Mouse (Mus musculus) lung, postnatal 4 days (tissue): ENCODE measurements around the gene Tnfaip1.
"Not testable (repeated sequence)": the region's sequence is repeated elsewhere in the genome, so short reads cannot be mapped to it uniquely, and the experiment has no call there.

ENCODE experiments used
- DNase-seq, 2 experiments: peaks; one replicate each; pipeline ENCODE4 v3.0.0; 2021

Gene Tnfaip1

DNA sequence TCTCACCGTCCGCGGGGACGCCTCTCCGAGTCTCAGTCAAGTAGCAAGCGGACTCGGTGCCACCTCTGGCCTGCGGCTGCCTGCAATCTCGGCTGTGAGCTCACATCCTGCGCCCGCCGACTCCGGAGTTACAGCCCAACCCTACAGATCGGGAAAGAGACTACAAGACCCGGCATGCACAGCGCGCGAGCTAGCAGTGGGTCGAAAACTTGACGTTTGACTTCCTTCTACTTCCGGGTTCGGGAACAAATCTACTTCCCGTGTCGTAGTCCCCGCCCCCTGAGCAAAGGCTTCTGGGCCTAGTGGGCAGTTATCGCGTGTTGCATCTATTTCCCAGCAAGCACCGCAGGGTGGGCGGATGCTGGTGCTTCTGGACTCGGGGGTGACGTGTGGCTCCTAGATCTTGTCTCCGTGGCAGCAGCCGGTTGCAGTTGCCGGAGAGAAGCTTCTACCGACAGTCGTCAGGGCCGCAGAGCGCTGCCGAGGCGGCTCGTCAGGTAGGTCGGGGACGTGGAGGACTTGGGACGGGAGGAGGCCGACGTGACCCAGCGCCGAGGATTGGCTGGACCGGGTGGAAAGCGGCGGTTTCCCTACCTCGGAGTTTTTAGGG is at the start of gene Tnfaip1, which contains the start of gene Ift20:
TSS of gene Tnfaip1 (minus strand) at position 253 of the 610 bp plus-strand sequence.
TSS of gene Ift20 (plus strand) at position 282 of the 610 bp plus-strand sequence.
- peak; percentile 98 to 99 for DNase-seq

DNA sequence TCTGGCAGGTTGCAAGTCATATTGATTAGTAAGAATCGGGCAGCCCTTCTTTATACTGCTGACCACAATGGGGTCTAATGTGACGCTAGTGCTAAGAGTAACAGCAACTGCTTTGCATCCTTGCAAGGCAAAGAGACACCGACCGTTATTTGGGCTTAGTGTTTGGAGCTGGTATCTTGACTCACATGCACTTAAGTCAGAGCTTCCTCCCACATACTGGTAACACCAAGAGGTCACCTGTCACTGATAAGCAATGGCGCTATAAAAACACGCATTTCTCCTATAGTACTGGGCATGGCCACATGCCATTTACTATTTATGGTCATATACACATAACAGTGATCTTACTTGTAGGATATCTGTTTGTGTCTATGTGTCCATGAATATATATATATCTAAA is 46.7 kb upstream of the Tnfaip1 start:
- no peak for DNase-seq

GRCm38 (mm10) chr11:78574975-78575374 is 38.8 kb upstream of the Tnfaip1 start:
- no peak for DNase-seq

- DNase-seq = no peak
Observed at GRCm38 (mm10) chr11:78574536-78574935, 38.4 kb upstream of the Tnfaip1 start.

DNA sequence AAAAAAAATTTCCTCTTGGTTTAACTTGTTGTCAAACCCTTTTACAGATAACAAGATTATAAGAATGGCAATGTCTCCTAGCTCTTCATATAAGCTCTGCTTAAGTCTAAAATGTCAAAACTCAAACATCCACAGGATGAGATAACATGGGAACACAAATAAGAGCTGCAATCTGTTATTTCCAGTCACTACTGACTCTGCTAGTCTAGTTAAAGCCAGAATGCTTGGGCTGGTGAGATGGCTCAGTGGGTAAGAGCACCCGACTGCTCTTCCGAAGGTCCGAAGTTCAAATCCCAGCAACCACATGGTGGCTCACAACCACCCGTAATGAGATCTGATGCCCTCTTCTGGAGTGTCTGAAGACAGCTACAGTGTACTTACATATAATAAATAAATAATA is 37.9 kb upstream of the Tnfaip1 start:
- DNase-seq = not testable (repeated sequence)

GRCm38 (mm10) chr11:78571854-78572253 is 35.7 kb upstream of the Tnfaip1 start:
- no peak for DNase-seq

DNA sequence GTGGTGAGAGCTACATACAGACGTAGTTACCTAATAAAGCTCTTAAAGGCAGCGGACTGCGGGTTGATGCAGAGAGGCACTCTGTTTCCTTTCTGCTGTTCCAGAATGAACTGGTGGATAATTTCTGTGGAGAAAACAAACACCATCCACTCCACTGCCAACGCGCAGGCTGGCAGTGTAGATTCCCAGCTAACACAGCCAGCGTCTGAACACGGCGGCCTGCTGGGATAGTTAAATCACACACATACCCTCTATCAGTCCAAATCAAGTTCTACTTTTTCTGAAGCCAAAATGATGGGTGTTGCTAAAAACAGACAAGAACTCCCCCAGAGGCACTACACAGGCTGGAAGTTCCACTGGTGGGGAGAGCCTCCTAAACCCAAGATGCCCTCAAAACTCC is 35.3 kb upstream of the Tnfaip1 start:
- no peak for DNase-seq

- peak in 1 of 2 experiments; percentile 27 for DNase-seq
Observed at GRCm38 (mm10) chr11:78569806-78570205, 33.7 kb upstream of the Tnfaip1 start.

DNA sequence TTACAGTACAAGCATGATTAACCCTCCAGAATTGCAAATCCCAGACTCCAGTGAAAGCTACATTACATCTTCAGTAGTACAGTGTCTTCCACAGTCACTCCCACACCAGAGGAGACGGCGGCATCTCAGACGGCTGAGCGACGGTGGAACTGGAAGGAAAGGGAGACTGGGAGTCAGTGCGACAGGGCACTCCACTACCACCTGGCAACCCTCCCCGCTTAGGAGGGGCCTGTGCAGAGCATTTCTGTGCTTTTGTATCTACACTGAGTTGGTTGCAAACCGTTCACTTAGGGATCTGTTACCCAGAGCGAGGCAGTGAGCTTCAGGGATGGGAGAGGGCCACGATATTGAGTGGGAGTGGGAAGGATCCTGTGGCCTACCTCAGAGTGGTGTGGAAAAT is 32.7 kb upstream of the Tnfaip1 start:
- no peak for DNase-seq

DNA sequence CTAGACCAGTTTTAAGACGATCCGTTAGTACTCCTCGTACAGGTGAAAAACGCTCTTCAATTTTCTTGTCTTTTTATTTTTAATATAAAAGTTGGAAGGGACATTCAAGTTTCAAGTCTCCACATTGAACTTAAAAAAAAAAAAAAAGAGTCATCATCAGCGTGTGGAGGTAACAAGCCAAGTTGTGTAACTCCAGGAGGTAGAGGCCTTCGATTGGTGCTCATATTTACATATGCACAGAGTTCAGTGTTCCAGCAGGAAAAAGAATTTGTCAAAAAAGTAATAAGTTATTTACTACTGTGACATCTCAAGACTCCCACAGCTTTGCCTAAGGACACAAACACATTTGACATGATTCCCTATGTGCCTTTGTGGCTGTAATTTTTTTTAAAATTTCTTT is 31.5 kb upstream of the Tnfaip1 start:
- no peak for DNase-seq

DNA sequence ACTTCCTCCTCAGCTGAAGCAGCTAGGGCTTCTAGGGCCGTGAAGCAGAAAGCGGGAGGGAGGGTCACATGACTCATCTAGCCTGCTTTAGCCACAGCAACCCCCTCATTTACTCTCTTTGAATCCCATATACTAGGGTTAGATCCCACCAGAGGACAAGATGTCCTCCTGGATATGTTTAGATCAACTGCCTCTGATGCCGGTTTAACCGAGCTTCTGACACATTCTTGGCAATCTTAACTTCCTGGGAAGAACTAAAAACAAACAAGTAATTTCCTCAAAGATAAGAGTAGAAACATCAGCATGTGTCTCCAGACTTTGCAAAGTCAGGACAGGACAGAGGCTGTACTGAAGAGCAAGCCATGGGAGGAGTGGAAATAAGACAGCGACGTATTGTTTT is 30.6 kb upstream of the Tnfaip1 start:
- DNase-seq = peak; percentile 38 to 65

- DNase-seq = peak; percentile 40 to 80
Observed at GRCm38 (mm10) chr11:78560447-78560846, 24.3 kb upstream of the Tnfaip1 start.

GRCm38 (mm10) chr11:78557241-78557640 is 21.1 kb upstream of the Tnfaip1 start:
- DNase-seq = peak in 1 of 2 experiments; percentile 22

DNA sequence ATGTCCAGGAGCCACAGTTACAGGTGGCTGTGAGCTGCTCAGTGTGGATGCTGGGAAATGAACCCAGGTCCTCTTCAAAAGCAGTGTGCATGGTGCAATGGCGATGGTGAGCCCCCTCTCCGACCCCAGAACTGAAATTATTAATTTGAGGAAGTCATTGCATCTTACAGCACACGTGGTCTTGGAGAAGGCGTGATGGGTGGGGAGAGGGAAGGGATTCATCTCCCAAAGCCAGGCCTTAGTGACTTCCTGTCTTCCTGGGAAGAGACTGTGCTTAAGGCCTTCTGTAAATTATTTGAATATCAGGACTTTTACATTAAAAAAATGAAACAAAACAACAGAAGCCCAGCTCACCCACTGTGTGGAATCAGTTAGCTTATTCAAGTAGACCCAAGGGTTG is 19.9 kb upstream of the Tnfaip1 start:
- DNase-seq = no peak

- no peak for DNase-seq
Observed at GRCm38 (mm10) chr11:78555623-78556022, 19.5 kb upstream of the Tnfaip1 start.

GRCm38 (mm10) chr11:78551059-78551398 is 14.9 kb upstream of the Tnfaip1 start:
- DNase-seq = no peak

DNA sequence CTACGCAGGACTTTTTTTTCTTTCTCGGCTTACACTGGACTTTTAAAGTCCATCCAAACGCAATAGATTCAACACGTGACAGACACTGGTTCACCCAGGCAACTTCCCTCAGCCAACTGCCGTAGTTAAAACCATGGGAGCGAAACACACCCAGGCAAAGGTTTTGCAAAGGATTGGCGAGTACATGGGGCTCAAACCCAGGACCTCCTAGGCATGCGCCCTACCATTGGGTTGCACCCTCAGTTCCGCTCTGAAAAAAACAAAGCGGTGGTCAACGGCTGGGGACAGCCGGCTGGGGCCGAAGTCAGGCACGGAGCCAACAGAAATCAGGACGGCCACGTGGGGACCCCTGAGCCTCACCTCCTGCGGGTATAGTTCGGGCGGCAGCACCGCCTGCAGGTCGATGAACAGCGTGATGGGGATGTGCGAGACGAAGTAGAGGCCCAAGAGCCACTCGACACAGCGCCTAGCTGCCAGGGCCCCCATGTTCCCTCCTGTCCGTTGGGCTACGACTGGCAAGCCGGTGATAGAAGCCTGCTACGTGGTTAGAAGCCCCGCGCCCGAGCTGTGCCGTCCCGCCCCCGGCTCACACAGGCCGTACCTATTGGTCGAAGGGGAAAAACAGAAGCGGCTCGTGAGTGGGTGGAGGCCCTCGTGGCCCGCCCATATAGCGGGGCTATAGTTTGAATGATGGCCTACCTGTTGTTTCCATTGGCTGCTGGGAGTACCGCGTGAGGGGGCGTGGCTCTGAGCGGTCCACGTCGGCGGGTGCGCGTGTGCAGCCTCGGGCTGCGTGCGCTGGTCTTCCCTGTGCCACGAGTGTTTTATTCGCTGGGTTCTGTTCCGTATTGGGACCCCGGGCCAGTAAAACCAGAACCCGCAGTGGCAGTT is 14.3 kb upstream of the Tnfaip1 start, which contains the start of gene Tmem97:
TSS of gene Tmem97 (minus strand) at position 610 of the 891 bp plus-strand sequence.
- DNase-seq = peak; percentile 96 to 98

DNA sequence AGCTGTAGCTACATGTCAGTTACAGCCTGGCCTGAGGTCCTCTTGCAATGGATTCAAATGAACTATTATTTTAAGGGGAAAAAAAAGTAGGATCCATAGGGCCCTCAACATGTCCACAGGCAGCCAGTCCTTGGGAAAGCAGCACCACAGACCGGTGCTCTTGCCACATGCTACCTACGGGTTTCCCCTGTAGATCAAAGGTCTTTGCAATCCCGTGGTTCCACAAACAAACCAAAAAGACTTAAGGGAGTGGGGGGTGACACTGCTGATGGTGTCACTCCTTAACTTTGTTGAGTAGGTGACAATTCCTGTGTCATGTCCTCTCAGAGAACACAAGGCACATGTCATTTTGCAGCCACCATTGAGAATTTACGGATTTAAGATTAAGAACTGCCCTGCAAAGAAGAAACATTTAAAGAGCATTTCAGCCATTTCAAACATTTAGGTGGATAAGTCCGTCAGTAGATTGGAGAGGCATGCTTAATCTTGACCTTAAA is 13.4 kb upstream of the Tnfaip1 start:
- no peak for DNase-seq

GRCm38 (mm10) chr11:78547718-78548460 is 11.8 kb upstream of the Tnfaip1 start:
- no peak for DNase-seq

DNA sequence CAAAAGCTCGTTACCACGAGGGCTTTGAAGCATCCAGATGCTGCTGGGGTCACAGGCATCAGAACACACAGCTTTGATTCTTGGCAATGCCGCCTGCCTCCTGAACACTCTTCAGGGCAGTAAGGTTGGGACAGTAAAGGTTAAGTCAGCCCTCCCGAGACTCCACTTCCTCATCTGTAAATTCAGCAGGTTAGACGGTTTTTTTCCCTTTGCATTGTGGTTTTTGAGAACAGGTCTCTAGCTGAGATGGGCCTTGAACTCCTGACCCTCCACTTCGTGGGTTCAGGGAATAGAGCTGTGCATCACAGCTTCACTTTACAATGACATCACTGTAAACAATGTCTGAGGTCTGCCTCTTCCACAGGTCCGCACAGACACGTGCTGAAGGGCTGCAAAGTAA is 9.0 kb upstream of the Tnfaip1 start:
- DNase-seq = no peak

GRCm38 (mm10) chr11:78544449-78545111 is 8.4 kb upstream of the Tnfaip1 start:
- no peak for DNase-seq

- DNase-seq = peak; percentile 41 to 61
Observed at GRCm38 (mm10) chr11:78540358-78540757, 4.2 kb upstream of the Tnfaip1 start.

- no peak for DNase-seq
Observed at GRCm38 (mm10) chr11:78536690-78537084, 555 bp upstream of the Tnfaip1 start.
